Mouse (Mus musculus) erythroblast, embryonic 14.5 days (primary cell): ENCODE results near the gene Prkn. TPM values are rescaled to one million over a fixed set of nuclear protein-coding genes. Genes with fewer than 3 reads are reported as not detected.

Experiments
- H3K27me3 ChIP-seq: 2 replicates; pipeline ENCODE4 v1.6.1; 2012; ENCODE audit warnings: inconsistent platforms; ENCODE audit not compliant: control insufficient read depth
- H3K36me3 ChIP-seq: 2 replicates; pipeline ENCODE4 v1.6.1; 2012; ENCODE audit warnings: mild to moderate bottlenecking, inconsistent platforms; ENCODE audit not compliant: control insufficient read depth
- H3K4me1 ChIP-seq: 2 replicates; pipeline ENCODE4 v1.6.1; 2012; ENCODE audit warnings: inconsistent platforms; ENCODE audit not compliant: control insufficient read depth
- H3K4me3 ChIP-seq: replicated peaks from 2 replicates; pipeline ENCODE3; 2012; ENCODE audit warnings: moderate library complexity, mild to moderate bottlenecking, inconsistent platforms
- H3K9me3 ChIP-seq: 2 replicates; pipeline ENCODE4 v1.6.1; 2012; ENCODE audit warnings: low read length, inconsistent platforms, mixed read lengths; ENCODE audit not compliant: control insufficient read depth
- GATA1 ChIP-seq: IDR thresholded peaks from 2 replicates; pipeline ENCODE4 v1.6.1; 2012; ENCODE audit warnings: low read length, inconsistent platforms, mixed read lengths
- TAL1 ChIP-seq: IDR thresholded peaks from 3 replicates; pipeline ENCODE4 v1.6.1; 2012; ENCODE audit warnings: low read length, inconsistent platforms, mixed read lengths
- polyA plus RNA-seq: library from polyadenylated mRNA; stranded (reverse); fragments of >175 nt; gene quantifications from 2 replicates; pipeline ENCODE4 v1.2.3, GENCODE M21; 2012

Gene Prkn
- polyA plus RNA-seq, 1 experiment: not detected

DNA sequence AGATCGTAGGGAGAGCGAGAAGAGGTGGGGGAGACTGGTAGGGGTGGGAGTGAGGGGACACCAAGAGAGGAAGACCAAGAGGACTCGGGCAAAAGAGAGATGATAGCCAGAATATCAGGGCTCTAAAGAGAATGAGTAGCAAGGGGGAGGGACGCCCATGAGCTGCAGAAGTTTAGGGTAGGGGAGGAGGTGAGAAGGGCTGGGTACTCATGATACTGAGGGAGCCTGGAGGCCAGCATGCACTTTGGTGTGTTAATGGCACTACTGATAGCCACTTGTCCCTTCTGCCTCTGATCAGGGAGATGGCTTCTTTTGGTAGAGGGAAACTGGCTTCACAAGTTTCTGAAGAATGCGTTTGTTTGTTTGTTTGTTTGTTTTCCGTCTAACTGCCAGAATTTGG lies 1264.5 kb downstream of the Prkn start:
- Histone ChIP-seq H3K4me1 (peaks cover 32% of the 10 kb centered on the region), H3K27me3 (peaks cover 3% of the 10 kb centered on the region; the same call in 1 of the 2 replicates)

DNA sequence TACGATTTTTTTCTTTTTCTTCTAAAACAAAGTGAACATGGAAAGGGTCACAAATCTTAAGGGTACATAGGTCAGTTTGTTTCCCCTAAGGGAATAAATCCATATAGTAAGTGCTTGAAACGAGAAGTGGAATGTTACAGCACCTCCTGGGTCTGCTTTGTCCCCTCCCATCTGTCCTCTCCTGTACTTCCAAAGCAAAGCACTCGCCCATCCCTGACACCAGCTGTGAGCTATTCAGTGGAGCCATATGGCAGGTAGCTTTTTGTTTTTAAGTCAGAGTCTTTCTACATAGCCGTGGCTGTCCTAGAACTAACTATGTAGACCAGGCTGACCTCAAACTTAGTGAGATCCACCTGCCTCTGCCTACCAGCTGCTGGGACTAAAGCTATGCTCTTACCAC lies 1266.1 kb downstream of the Prkn start:
- Histone ChIP-seq H3K4me1 (peaks cover 33% of the 10 kb centered on the region), H3K27me3 (peaks cover 8% of the 10 kb centered on the region), H3K36me3 (no peaks in the 10 kb centered on the region; the same call in 1 of the 2 replicates), H3K4me3 (no peak overlapping the region), H3K9me3 (no peaks in the 10 kb centered on the region)
- no peak for TF ChIP-seq GATA1
- TF ChIP-seq TAL1: no peak

More for the DNA sequence above, 1264.5 kb downstream of the Prkn start:
- Histone ChIP-seq H3K4me3 (no peak overlapping the region), H3K36me3 (no peaks in the 10 kb centered on the region; the same call in 1 of the 2 replicates), H3K9me3 (peaks cover 5% of the 10 kb centered on the region)
- TF ChIP-seq GATA1 (no peak), TAL1 (no peak)

Other genes with a start within 250 kb of the Prkn start
- not detected in 2 replicates for gene Pacrg, start 73 bp upstream of the Prkn start, polyA plus RNA-seq